Mouse (Mus musculus): ENCODE data around the gene Wdr64. TPM values are rescaled to one million over a fixed set of nuclear protein-coding genes. Genes with fewer than 3 reads are reported as not detected.

Wdr64 gene
- polyA plus RNA-seq, 2 experiments = not detected

DNA sequence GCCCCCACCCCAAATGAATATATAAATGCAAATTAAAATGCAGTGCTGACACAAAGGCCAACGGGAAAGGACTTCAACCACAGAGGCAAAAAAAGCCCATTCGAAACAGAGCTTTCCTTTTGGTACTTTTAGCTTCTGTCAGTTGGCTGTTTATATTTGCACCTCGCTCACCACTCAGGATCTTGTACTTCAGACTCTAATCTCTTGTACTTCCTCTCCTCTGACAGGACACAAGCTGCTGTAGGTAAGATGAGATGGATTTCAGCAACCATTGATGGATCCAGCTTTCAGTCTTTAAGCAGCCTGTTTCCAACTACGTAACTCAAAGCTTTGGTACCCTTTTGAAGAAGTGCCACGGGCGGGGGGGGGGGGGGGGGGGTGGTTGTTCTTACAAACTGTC is 17.4 kb upstream of the Wdr64 start:
- Histone ChIP-seq H3K36me3 (replicated peaks; ENCODE audit: control insufficient read depth, insufficient read depth, low read depth) (no peaks in the 10 kb centered on the region), H3K27me3 (ENCODE audit: control insufficient read depth, insufficient read depth, low read length) (no peaks in the 10 kb centered on the region), H3K4me3 (ENCODE audit: insufficient read depth in 1 of 2, low read depth in 2 of 2, low read length in 2 of 2) (no peak overlapping the region), H3K9me3 (ENCODE audit: control insufficient read depth, low read length) (no peaks in the 10 kb centered on the region), H3K4me2 (ENCODE audit: low read depth) (no peak overlapping the region), H3K27ac (no peak overlapping the region), H3K4me1 (replicated peaks; ENCODE audit: control insufficient read depth in 2 of 2, insufficient read depth in 2 of 2, low read length in 1 of 2) (no peaks in the 10 kb centered on the region), H3K9ac (replicated peaks) (no peak overlapping the region)
- DNase-seq (ENCODE audit: low read depth in 3 of 3, low spot score in 3 of 3) (no peak), ATAC-seq (ENCODE audit: insufficient read depth) (no peak)
- TF ChIP-seq CTCF (IDR thresholded peaks at IDR 0.05; ENCODE audit: low read depth) (no peak), EP300 (IDR thresholded peaks at IDR 0.05; ENCODE audit: low read depth) (no peak)
- 51% methylated on average over 6 of the region's 6 CpGs for WGBS (ENCODE audit: insufficient replicate concordance)

DNA sequence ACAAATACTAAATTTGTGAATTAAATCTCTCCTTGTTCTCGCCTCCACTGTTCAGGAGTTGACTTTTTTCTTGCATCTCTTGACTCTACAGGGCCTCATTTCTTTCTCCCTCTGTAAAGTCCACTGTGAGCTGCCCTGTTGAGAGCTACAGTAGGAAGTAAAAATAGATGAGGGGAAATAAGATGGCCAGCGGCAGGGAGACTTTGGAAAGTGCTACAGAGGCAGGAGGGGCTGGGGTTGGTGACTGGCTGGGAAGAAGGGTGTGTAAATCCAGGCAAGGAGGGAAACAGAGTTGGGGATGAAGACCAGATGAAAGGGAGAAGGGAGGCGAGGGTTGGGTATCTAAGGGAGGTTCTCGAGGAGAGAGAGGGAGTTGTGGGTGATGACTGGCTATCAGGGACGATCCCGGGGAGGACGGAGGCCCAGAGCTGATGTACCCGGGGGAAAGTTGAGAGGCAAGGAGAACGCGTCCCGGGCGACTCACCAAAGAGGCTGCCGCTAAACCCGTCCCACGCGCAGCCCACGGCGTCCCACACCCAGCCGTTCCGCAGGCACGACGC is 6.6 kb upstream of the Wdr64 start:
- Histone ChIP-seq H3K9me3 (ENCODE audit: control insufficient read depth, low read length) (no peaks in the 10 kb centered on the region), H3K9ac (replicated peaks) (peak overlapping the region; percentile 75), H3K27me3 (ENCODE audit: control insufficient read depth, insufficient read depth, low read length) (no peaks in the 10 kb centered on the region), H3K4me3 (ENCODE audit: insufficient read depth in 1 of 2, low read depth in 2 of 2, low read length in 2 of 2) (peak overlapping the region; percentile 77 to 90), H3K36me3 (replicated peaks; ENCODE audit: control insufficient read depth, insufficient read depth, low read depth) (no peaks in the 10 kb centered on the region), H3K4me1 (replicated peaks; ENCODE audit: control insufficient read depth in 2 of 2, insufficient read depth in 2 of 2, low read length in 1 of 2) (peaks cover 6 to 10% of the 10 kb centered on the region in 2 experiments), H3K4me2 (ENCODE audit: low read depth) (peak overlapping the region; percentile 93), H3K27ac (peak overlapping the region; percentile 7; the same call in 1 of the 2 replicates)
- WGBS (ENCODE audit: insufficient replicate concordance) = 2% methylated on average over 22 of the region's 22 CpGs
- TF ChIP-seq EP300 (IDR thresholded peaks at IDR 0.05; ENCODE audit: low read depth) (no peak), CTCF (IDR thresholded peaks at IDR 0.05; ENCODE audit: low read depth) (no peak)
- peak; percentile 0; the same call in 1 of the 2 replicates for ATAC-seq (ENCODE audit: insufficient read depth)
- peak in 1 of 3 experiments; percentile 14 for DNase-seq (ENCODE audit: low read depth in 3 of 3, low spot score in 3 of 3)

DNA sequence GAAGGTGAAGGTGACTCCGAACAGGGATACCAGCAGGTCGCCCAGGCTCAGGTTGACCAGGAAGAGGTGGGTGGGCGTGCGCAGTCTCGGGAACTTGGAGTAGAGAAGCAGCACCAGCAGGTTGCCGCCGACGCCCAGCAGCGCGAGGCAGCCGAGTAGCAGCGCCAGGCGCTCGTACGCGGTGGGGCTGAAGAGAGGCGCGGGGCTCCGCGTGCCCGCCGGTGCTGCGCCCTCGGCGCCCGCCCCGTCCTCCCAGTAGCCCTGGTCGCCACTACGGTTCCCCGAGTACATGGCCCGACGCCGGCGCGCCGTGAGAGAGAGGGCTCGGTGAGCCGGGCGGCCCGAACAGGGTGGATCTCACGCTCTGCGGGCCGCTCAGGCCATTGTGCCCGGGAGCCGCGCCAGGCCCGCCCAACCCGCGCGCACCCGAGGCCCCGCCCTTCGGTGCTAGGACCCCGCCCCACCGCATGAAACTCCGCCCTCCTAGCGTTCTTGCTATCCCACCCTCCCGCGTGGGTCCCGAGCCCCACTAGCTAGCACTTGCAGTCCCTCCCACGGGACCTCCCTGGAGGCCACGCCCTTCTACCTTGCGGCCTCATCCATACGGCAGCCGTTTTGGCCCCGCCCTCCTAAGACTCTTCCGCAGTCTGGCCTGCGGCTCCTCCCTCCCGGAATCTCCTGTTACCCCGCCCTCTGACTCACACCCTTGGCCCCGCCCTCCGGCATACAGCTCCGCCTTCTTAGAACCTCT is 6.0 kb upstream of the Wdr64 start, which contains the start of the genes Opn3 and Chml:
Gene Opn3, minus strand, starts transcription at position 531 of the 751 bp plus-strand sequence.
Gene Chml, minus strand, starts transcription at position 656 of the 751 bp plus-strand sequence.
- peaks cover 6 to 10% of the 10 kb centered on the region in 2 experiments for H3K4me1 ChIP-seq (replicated peaks; ENCODE audit: control insufficient read depth in 2 of 2, insufficient read depth in 2 of 2, low read length in 1 of 2)
- ATAC-seq (ENCODE audit: insufficient read depth) = peak; percentile 95

GRCm38 (mm10) chr1:175692997-175693361 is 5.4 kb upstream of the Wdr64 start:
- H3K9ac ChIP-seq (replicated peaks) = peak overlapping the region; percentile 67
- H3K27ac ChIP-seq = no peak overlapping the region
- no peaks in the 10 kb centered on the region for H3K9me3 ChIP-seq (ENCODE audit: control insufficient read depth, low read length)
- DNase-seq (ENCODE audit: low read depth in 3 of 3, low spot score in 3 of 3) (no peak), ATAC-seq (ENCODE audit: insufficient read depth) (no peak; the same call in 1 of the 2 replicates)
- no peak for TF ChIP-seq EP300 (IDR thresholded peaks at IDR 0.05; ENCODE audit: low read depth)
- no peak for TF ChIP-seq CTCF (IDR thresholded peaks at IDR 0.05; ENCODE audit: low read depth)
- no peaks in the 10 kb centered on the region for H3K36me3 ChIP-seq (replicated peaks; ENCODE audit: control insufficient read depth, insufficient read depth, low read depth)
- H3K4me2 ChIP-seq (ENCODE audit: low read depth) = peak overlapping the region; percentile 93
- WGBS (ENCODE audit: insufficient replicate concordance) = 2% methylated on average over 17 of the region's 17 CpGs
- H3K4me3 ChIP-seq (ENCODE audit: insufficient read depth in 1 of 2, low read depth in 2 of 2, low read length in 2 of 2) = peak overlapping the region; percentile 63 to 77
- H3K4me1 ChIP-seq (replicated peaks; ENCODE audit: control insufficient read depth in 2 of 2, insufficient read depth in 2 of 2, low read length in 1 of 2) = peaks cover 6 to 10% of the 10 kb centered on the region in 2 experiments
- H3K27me3 ChIP-seq (ENCODE audit: control insufficient read depth, insufficient read depth, low read length) = no peaks in the 10 kb centered on the region

More for the DNA sequence above, 6.0 kb upstream of the Wdr64 start, which contains the start of the genes Opn3 and Chml:
- peak within 1 kb of the TSS; percentile 7 for H3K27ac ChIP-seq
- peak; percentile 95 to 97 (median 97) for DNase-seq (ENCODE audit: low read depth in 3 of 3, low spot score in 3 of 3)
- TF ChIP-seq EP300 (IDR thresholded peaks at IDR 0.05; ENCODE audit: low read depth) = no peak
- no peaks in the 10 kb centered on the region for H3K27me3 ChIP-seq (ENCODE audit: control insufficient read depth, insufficient read depth, low read length)
- H3K36me3 ChIP-seq (replicated peaks; ENCODE audit: control insufficient read depth, insufficient read depth, low read depth) = no peaks in the 10 kb centered on the region
- under 1% methylated on average over 62 of the region's 73 CpGs for WGBS (ENCODE audit: insufficient replicate concordance)
- no peaks in the 10 kb centered on the region for H3K9me3 ChIP-seq (ENCODE audit: control insufficient read depth, low read length)
- H3K9ac ChIP-seq (replicated peaks) = peak within 1 kb of the TSS; percentile 75
- peak within 1 kb of the TSS; percentile 93 for H3K4me2 ChIP-seq (ENCODE audit: low read depth)
- peak within 1 kb of the TSS; percentile 77 to 90 for H3K4me3 ChIP-seq (ENCODE audit: insufficient read depth in 1 of 2, low read depth in 2 of 2, low read length in 2 of 2)

DNA sequence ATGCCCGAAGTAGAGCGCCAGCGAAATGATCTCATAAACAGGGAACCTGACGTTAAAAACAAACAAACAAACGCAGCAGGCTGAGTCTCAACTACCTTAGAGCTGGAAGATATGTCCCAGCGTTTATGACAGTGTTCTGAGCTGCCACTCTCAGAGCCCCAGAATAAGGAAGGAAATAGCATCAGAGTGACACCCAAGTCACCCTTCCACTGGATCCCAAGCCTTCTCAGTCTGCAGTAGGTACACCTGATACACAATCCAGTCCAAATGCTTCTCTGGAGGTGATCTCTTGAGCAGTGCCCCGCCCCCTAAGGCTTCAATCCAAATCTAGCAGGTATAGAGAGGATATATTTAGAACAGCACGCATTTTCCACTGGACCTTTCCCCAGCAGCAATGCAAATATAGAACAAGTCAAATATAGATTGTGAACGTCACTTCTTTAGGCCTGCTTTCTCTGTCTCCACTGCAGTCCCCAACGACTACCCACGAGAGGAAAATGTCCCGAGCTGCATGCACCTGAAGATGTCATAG is 4.9 kb upstream of the Wdr64 start:
- Histone ChIP-seq H3K4me3 (ENCODE audit: insufficient read depth in 1 of 2, low read depth in 2 of 2, low read length in 2 of 2) (peak overlapping the region; percentile 63 to 77), H3K27me3 (ENCODE audit: control insufficient read depth, insufficient read depth, low read length) (no peaks in the 10 kb centered on the region), H3K4me1 (replicated peaks; ENCODE audit: control insufficient read depth in 2 of 2, insufficient read depth in 2 of 2, low read length in 1 of 2) (peaks cover 6 to 10% of the 10 kb centered on the region in 2 experiments), H3K36me3 (replicated peaks; ENCODE audit: control insufficient read depth, insufficient read depth, low read depth) (no peaks in the 10 kb centered on the region), H3K9me3 (ENCODE audit: control insufficient read depth, low read length) (no peaks in the 10 kb centered on the region), H3K9ac (replicated peaks) (peak overlapping the region; percentile 67), H3K27ac (no peak overlapping the region), H3K4me2 (ENCODE audit: low read depth) (peak overlapping the region; percentile 93)
- TF ChIP-seq EP300 (IDR thresholded peaks at IDR 0.05; ENCODE audit: low read depth) (no peak), CTCF (IDR thresholded peaks at IDR 0.05; ENCODE audit: low read depth) (no peak)
- ATAC-seq (ENCODE audit: insufficient read depth) (no peak), DNase-seq (ENCODE audit: low read depth in 3 of 3, low spot score in 3 of 3) (no peak)
- 35% methylated on average over 12 of the region's 12 CpGs for WGBS (ENCODE audit: insufficient replicate concordance)
